Mouse (Mus musculus): ENCODE results near the gene Cdk11b.

DNA sequence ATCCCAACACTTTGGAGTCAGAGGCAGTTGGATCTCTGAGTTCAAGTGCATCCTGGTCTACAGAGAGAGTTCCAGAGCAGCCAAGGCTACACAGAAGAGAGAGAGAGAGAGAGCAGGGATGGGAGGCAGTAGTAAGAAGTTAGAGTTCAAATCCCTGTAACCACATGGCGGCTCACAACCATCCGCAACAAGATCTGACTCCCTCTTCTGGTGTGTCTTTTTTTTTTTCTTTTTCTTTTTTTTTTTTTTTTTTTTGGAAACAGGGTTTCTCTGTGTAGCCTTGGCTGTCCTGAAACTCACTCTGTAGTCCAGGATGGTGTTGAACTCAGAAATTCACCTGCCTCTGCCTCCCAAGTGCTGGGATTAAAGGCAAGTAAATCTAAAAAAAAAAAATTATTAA lies 47.4 kb downstream of the Cdk11b start:
- TF ChIP-seq CTCF (IDR thresholded peaks at IDR 0.05; ENCODE audit: extremely low read depth, insufficient read depth, insufficient read length, insufficient replicate concordance) (no peak), POLR2A (IDR thresholded peaks at IDR 0.05; ENCODE audit: low read depth, low read length) (no peak)
